Mouse (Mus musculus): ENCODE data around the gene Btg3. TPM values are rescaled to one million over a fixed set of nuclear protein-coding genes. Genes with fewer than 3 reads are reported as not detected.

Gene Btg3
- polyA plus RNA-seq (2015; fragmentation: Nextera tagmentation; extraction: Ambion mirVana), result 79.5 and 147 TPM in 2 replicates

DNA sequence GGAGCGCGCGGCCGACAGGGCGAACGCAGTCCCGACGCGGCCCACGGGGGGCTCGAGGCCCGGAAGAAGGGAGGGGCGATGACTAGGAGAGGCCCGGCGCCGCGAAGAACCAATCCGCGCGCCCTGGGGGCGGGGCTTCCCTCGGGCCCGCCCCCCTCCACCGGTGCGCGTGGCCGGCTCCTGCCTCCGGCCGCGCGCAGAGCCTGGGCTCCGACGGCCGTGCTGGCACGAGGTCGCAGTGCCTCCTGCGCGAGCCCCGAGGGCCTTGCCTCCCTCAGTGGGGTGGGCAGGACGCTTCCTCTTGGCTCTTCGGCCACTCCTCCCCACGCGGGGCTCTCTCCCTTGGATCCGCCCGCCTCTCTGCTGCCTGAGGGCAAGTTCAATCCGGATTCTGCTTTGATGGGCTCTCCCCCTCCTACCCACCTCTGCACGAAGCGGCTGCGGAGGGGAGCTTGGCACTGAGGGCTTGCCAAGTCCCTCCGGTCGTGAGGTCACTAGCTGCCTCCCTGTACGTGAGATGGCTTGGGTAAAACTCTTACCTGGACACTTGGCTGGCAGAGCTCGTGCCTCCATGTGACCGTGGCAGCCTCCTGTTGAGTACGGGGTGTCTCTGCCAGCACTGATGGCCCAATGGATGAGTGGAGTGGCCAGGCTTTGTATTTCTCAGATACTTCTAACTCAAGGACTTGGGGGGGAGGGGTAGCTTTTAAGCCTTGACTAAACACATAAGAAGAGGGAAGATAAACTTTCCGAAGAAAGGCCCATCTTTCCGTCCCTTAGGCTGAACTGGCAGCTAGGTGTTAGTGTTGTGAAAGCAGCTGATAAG, at the start of gene Btg3:
Gene Btg3 (minus strand): TSS at position 448 of the 826 bp plus-strand sequence.

DNA sequence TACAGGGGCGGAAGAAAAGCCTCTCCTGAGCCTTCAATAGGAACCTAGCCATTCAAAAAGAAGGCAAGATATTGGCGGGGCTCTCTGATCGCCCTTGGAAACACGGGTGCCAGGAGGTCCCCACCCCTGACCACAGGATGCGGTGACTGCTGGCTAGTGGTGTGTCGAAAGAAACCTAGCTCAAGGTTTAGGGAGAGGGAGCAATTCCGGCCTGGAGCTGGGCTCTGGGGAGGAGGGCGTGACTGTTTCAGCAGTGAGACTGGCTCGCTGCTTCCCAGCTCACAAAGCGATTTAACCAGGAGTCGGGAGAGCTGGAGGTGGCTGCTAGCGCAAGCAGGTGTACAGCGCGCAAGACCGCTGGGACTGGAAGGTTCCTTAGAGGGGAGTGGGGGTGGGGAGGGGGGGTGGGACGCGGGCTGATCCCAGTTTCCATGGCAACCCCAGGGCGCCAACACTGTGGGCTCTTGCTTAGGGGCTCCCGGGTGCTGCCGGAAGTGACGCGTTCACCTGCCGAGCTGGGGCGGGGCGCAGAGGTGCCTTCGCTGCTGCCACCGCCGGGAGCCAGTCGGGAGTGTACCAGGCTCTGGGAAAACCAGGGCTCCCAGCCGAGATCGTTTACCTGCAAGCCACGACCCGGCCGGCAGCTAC, 75.7 kb downstream of the Btg3 start, which contains the start of gene Cxadr:
Gene Cxadr (plus strand): TSS at position 307 of the 648 bp plus-strand sequence.

Other genes starting within 250 kb of the Btg3 start
- 14.1 and 14.4 TPM in 2 replicates for gene Cxadr, start 75.7 kb downstream of the Btg3 start, polyA plus RNA-seq (2015; fragmentation: Nextera tagmentation; extraction: Ambion mirVana)
- 17.1 and 17.8 TPM in 2 replicates for gene D16Ertd472e, start 199.5 kb upstream of the Btg3 start, polyA plus RNA-seq (2015; fragmentation: Nextera tagmentation; extraction: Ambion mirVana)